Mouse (Mus musculus) R1 (cell line): ENCODE measurements around the gene Cacnb4.

ENCODE experiments used
- DNase-seq: peaks from one replicate; pipeline ENCODE4 v3.0.0-alpha.2; 2018; ENCODE audit warnings: low read depth, low spot score

Cacnb4 gene

DNA sequence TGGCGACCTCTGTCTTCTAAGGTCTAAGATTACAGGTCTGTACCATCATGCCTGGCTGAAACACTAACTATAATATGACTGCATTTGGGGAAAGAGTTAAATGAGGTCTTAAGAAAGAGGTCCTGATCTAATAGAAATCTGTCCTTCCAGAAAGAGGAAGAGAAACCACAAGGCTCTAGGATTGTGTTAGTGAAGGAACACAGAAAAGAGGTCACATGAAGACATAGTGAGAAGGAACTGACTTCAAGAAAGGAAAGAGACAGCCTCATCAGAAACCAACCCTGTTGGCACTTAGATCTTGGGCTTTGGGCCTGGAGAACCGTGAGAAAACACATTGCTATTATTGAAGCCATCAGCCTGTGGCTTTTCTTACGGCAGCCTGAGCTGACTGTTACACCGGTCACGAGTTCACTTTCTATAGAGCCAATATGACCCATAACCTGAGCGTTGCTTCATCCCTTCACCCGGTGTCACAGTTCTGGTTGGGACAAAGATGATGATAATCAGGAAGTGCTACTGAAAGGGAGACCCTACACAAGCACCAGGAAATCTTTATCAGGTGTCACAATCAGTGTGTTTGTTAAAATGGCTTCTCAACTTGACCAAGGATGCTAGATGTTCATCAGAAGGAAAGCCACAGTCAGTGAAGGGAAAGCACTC lies 153.4 kb downstream of the Cacnb4 start:
- no peak for DNase-seq

DNA sequence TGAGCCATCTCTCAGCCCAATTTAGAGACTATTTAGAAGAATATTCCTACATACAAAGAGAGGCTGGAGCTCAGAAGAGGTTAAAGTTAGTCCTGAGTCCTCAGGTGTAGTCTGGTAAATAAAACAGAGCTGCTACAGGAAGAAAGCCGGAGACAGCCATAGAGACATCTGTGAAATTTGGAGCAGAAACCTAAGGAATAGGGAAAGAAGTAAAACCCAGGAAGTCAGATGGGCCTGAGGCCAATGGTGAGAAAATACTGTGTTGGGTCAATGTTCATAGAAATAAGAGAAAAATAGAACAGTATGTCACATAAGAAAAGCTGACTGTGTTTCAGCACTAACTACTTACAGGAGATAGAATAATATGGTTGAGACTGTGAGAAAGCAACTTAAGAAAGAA lies 155.6 kb downstream of the Cacnb4 start:
- DNase-seq, result no peak

DNA sequence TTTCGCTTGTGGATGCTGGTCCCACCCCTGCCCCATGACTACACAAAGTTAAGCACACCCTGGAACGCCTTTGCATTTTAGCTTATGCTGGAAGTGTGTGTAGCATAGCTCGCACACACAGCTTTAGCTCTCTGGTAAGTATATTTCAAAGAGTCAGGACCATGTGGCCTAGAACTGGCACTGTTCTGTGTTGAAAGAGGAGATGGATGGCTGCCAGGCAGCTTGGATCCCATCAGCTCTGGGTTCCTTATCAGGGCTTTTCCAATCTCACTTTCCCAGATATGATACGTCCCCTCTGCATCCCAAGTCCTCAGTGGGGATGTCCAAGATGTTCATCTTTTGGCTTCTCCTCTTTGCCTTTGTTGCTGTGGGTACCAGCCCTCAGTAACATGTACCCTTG lies 157.9 kb downstream of the Cacnb4 start:
- no peak for DNase-seq

DNA sequence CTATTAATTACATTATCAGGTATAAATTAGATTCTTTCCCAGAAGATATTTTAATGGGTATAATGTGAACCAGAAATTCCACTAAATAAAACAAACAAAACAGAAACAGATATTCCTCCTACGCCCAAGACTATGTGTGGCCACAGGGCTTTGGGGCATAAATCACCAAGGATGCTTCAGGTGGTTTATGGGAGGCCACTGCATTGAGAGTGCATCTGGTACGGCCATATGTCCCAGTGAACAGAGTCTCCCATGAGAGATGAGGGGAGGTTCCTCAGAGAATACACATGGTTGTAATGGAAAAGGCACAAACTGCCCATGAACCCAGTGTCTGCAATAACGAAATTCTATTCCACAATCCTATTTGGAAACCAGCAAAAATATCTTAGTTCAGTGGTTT lies 160.1 kb downstream of the Cacnb4 start:
- no peak for DNase-seq

DNA sequence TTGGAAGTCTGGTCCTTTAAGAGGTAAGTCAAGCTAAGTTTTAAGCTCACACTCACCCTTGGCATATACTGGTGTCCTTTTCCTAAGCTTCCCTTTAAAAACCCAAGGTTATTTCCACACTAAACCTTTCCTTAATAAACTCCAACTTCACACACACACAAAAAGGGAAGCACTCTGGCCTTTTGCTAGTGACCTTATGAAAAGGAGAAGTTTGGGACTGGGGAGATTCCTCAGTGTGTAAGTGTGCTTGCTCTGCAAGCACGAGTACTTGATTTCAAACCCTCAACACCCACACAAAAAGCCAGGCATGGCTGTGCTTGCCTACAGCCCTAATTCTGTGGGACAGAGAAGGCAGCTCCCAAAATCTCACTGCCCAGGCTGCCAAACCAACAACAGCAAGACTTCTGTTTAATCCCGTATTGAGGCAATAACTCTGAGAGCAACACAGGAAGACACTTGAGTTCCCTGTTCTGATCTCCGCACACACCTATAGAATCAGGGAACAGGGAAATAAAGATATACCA lies 163.7 kb downstream of the Cacnb4 start:
- no peak for DNase-seq

DNA sequence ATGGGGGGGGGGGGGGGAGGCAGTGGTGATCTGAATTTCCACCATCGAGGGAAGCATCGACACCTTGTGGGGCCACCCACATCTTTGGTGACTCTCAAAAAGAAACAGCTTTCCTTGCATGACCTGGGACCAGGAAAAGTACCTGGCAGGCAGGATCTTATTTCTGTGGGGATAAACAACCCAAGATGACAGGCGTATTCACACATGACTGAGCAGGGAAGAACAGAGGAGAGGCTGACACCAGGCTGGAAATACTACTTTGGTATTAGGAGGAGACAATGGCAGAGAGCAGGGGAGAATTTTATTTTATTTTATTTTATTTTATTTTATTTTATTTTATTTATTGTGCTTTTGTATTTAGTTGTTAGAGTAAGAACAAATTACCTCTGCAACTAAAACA lies 164.4 kb downstream of the Cacnb4 start:
- no peak for DNase-seq

DNA sequence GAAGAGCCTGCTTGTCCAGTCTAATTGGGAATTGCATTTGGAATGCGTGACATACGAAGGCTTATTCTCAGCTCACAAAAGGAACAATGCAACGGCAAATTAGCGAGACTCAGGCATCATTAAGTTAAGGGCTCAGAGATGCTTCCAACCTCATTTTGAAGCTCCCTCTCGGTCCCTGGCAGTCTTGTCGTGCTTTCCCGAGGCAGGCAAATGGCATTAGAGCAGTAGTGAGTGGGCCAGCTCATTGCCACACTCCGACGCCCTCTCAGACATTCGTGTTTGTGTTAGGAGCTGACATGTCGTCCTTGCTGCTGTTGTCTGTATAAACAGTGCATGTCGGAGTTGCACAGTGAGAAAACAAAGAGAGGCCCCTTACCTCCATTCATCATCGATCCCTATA lies 164.8 kb downstream of the Cacnb4 start:
- DNase-seq, result no peak

DNA sequence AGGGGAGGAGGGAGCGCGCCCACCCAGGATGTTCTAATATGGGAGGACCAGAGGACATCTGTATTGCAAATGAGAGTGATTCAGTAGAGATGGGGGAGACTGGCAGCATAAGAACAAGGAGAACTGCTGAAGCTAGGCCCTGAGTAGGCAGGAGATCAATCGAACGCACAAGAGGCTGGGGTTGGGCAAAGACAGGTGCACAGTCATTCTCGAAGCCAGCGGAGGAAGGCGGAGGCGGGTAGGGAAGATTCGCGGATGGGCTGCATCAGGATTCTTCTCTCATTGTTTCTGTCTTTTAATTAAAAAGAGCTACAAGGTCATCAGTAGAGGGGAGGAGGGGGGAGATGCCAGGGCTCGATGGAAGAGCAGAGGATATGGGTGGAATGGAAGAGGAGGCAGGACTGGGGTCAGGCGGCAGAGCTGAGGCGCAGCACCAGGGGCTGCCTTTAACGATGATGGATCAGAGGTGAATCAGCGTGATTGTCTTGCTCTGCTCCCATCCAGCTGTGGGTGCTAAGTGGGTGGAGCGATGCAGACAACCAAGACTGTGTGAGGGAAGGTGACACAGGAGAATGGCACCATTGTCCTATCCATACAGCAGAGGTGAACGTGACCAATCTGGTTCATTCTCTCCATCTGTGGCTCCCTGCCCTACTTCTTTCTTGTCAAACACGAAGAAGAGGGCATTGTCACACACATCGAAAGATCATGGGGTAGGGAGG lies 166.7 kb downstream of the Cacnb4 start:
- DNase-seq, result no peak

DNA sequence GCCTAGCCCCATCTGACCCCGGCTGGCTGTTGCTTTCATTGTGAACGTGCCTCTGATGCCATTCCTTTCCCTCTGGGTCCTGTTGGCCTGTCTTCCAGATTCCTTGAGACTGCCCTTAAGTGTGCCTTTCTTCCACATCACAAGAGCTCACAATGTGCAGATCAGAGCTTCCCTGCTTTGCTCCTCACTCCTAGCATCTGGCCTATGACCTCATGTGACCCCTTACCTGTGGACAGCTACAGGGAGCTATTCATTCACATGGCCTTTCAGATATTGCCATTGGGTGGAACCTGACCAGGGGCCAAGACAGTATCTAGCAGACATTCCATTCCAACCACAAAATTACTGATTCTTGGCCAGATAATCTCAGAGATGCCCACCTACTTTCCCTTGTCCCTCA lies 171.5 kb downstream of the Cacnb4 start:
- no peak for DNase-seq

DNA sequence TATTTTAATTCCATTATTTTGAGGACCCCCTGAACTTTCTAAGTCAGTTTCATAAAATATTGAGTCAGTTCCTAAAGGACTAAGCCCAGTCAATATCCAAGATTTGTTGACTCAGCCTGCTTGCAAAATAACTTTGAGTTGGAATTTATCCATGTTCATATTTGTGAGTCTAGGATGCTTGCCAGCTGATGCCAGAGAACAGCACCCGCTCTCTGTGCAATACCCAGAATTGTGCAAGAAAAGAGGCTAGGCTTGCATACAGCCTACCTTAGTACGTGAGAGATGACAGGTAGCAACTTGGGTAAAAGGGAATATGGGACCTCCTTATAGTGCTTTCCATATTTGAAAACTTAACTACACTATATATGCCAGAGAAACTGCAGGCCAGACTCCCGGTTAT lies 171.9 kb downstream of the Cacnb4 start:
- DNase-seq, result no peak

DNA sequence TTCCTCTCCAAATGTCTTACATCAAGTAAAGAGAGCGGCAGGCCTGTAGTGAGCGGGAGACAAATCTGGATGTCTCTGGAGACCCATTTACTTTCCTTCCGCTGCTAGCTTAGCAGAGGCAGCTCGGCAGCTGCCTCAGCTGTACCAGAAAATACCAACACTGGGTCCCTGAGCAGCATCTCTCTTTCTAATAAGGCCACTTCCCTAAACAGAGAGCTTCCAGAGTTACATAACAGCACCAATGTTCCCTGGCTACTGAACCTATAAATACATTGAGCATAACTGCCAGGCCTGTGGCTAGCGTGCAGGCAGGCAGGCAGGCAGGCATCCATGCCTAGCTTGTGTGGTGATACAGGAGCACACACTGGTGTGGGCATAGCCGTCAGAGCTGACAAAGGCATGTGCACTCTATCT lies 176.8 kb downstream of the Cacnb4 start:
- DNase-seq, result no peak

DNA sequence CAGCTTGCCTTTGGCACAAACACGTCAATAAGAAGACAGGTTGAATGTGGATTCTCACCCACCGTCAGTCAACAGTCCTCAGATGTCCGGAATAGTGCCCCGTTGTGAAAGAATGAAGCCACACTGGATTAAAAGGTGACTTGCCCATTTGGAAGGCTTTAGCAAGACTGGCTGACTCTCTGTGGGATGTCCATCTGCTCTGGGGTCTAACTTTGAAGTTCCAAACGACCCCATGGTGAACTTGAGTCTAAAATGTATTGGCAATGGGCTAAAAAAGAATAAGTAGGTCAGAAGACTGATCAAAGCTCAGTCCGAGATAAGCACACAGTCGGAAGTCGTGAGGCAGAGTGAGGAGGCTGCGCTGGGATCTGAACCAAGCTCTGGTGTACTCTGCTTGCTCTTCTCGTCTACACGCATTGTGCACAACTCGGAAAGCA lies 177.5 kb downstream of the Cacnb4 start:
- no peak for DNase-seq

DNA sequence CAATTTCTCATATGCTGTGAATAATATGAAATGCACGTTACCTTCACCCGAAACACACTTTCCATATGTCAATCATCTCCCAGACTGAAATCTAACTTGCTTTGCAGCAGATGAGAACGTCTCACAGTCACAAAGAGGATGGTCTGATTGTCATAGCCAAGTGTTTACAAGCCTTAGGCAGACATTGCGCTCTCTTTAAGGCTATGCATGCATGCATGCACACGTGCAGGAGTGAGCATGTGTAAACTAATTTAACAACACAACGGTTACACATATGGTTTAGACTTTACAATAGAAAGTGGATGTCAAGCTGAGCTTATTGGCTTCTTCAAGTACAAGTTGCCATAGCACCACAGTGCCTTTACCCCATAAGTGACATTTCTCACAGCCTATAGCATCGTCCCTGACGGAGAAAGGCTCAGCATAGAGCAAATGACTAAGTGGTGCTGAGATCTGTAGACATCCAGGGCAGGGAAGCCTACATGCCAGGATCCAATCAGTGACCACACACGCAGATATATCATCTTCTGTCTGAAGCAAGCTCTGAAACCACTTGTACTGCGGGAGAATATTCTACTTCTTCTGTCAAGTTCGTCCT lies 181.4 kb downstream of the Cacnb4 start:
- DNase-seq, result no peak

DNA sequence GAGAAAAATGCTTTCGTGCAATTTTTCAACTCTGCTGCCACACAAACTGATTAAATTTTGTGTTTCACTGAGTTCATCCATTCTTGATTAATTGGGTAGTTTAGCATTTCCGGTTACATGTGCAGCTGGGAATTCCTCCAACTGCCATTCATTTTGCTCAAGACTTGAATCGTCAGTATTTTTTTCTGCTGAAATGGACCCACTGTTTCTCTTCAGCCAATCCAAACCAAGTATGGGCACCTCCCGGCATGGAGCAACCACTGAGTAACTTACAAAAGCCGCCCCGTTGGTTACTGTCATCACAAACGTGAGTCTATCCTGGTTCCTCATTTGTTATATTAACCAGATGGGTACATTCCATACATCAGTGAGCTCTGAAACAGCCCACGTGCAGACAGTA lies 182.4 kb downstream of the Cacnb4 start:
- DNase-seq, result no peak

DNA sequence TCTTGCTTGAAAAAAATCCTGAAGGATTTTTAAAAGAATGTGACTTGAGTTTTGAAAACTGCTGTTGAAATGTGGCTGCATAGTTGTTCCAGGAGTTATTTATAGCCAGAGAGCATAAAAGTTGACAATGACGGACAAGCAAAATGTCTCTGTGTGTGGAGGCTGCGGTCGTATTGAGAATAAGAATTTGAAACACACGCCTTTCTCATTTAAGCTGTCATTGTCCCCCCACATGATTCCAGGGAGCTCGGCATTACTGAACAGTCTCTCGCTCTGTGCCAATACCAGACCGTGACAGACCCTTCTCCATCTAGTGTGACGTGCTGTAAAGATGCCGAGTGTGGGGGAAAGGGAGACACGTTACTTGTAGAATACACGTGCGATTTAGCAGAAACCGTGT lies 183.8 kb downstream of the Cacnb4 start:
- DNase-seq, result no peak

DNA sequence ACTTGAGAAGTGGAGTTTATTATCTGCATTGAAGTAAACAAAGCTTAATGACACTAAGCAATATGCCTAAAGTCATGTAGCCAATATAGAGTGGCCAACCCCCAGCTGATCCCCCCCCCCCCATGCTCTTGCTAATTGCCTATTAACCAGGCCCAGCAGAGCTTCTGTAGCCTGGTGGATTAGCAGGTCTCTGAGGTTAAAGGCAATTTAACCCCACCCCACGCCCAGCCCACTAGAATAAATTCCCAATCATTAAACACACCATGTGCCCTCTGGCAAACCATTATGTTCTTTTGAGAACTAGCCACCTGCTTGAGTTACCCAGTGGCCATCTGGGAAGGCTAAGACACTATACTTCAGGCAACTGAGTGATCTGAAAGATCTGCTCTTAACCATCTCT lies 186.8 kb downstream of the Cacnb4 start:
- no peak for DNase-seq

DNA sequence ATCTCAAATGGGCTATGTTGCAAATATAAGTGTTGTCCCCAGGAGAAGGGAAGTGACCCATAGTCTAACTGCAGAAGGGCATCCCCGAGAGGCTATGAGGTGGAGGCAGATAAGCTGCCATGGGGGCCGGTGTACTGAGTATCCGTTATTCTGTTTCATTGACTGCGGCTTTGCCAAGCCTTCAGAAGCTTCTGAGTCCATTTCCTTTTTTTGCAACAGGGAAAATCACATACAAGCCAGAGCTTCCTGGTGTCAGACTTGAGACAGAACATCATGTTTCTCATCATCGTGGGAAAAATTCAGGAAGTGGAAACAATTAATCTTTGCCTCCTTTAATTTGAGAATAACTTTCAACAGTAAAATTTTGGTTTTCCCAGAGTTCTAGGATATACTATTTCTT lies 193.1 kb downstream of the Cacnb4 start:
- no peak for DNase-seq

DNA sequence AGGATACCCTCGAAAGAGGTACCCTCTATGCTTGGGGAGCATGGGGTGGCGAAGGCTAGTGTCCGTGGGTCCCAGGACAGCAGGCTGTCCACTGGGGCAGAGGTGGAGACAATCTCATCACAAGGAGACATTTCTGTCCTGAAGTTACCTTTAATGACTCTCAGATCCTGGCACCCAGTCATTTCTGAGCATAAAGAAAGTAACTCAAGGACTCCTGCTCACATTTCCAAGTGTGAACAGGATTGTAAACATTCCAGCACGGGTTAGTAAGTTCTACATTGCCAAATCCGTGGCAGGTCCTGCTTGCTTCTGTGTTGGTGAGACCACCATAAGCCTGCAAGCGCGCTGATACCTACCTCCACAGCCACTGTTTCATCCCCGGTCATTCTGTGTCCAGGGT lies 196.2 kb downstream of the Cacnb4 start:
- DNase-seq, result no peak

DNA sequence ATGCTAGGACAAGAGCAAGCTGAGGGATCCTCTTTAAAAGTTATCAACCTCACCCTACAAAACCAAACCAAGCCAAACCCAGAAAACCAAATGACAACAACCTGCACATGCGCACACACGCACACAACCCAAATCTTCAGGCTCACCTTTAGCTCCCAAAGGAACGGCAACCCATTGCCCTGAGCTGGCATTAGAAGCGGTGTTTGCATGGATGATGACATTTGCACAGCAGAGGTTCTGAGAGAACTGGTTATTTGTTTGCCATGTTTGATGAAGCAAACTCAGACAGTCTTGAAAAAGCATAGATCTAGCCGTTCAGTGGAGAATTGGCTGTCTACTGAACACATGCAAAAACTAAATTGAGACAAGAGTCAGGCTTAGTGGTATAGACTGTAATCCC lies 198.1 kb downstream of the Cacnb4 start:
- DNase-seq, result no peak

DNA sequence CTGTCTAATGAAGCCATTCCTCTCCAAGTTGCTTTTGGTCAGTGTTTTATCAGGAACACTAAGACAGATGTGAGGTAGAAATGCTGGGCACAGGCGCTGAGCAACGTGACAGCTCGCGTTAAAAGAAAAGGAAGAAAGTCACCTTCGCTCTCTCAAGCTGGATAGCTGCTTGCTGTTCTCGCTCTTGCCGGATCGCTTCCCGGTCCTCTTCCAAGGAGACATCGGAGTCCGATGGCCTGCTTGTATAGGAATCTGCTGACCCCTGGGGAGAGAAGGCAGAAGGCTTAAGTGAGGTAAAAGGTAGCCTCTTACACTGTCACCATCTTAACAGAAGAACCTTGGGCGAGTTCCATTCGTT lies 199.1 kb downstream of the Cacnb4 start:
- no peak for DNase-seq

DNA sequence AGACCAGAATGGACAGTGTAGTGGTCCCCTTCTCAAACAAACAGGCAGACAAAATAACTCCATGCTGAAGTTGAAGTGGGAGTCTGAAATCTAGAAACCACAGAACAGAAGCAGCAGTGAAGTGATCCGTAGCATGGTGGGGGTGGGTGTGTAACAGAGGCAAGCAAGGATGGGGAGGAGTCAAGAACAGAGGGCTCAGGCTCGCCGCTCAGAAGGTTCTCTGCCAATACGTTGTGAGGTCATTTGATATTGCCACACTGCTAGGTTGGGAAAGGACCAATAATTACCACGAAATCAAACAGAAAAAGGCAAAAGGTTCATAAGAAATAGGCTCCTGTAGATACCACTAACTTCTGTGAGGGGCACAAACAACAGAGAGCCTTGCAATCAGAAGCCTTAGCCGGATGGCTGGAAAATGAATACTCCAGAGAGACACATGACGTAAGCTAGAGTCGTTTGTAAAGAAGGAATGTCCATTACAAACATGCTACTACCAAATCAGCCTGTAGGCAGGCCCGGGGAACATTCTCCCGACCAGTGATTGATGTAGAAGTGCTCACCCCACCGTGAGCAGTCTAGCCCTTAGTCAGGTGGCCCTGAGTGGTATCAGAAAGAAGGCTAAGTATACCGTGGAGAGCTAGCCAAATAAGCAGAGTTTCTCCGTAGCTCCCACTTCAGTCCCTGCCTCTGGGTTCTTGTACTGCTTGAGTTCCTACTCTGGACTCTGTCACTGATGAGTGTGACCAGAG lies 199.7 kb downstream of the Cacnb4 start:
- no peak for DNase-seq

DNA sequence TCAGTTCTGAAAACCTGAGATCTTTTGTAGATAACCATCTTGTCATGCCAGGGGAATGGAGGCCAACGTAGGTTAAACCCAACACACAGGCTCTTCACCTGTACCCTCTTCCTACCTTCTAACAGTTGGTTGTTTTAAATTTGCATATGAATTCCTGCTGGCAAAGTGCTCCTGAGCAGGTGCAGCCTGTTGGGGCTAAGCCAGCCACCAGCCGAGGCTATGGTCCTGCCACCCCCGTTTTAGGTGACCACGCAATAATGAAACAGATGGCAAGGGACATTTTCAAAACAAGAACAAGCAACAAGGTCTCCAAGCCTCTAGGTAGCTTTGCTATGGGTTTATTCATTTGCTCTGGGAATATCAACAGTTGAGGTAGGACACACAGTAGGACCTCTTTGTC lies 200.8 kb downstream of the Cacnb4 start:
- DNase-seq, result no peak
